Mouse (Mus musculus) liver, embryonic 12.5 days (tissue): ENCODE results near the gene Gm49673. TPM values are rescaled to one million over a fixed set of nuclear protein-coding genes. Genes with fewer than 3 reads are reported as not detected.
"Not testable (repeated sequence)": the region's sequence is repeated elsewhere in the genome, so short reads cannot be mapped to it uniquely, and the experiment has no call there.

ENCODE experiments used
- ATAC-seq: fragments of 200-750 bp; cut with Nextera tagmentation; 2 replicates; pipeline ENCODE4 v1.8.0; 2017; ENCODE audit warnings: moderate number of reproducible peaks, mild to moderate bottlenecking, moderate library complexity
- H3K27ac ChIP-seq: fragments of 300-500 bp; sonication (generic); 2 replicates; pipeline ENCODE4 v1.5.1; 2016; ENCODE audit warnings: mild to moderate bottlenecking
- H3K27me3 ChIP-seq: fragments of 300-500 bp; sonication (generic); replicated peaks from 2 replicates; pipeline ENCODE4 v1.6.1; 2016; ENCODE audit warnings: mild to moderate bottlenecking, moderate library complexity
- H3K36me3 ChIP-seq: fragments of 300-500 bp; sonication (generic); 2 replicates; pipeline ENCODE4 v1.6.1; 2016; ENCODE audit warnings: mild to moderate bottlenecking, moderate library complexity
- H3K4me1 ChIP-seq: fragments of 300-500 bp; sonication (generic); 2 replicates; pipeline ENCODE4 v1.6.1; 2016
- H3K4me2 ChIP-seq: fragments of 300-500 bp; sonication (generic); 2 replicates; pipeline ENCODE4 v1.6.1; 2016; ENCODE audit warnings: mild to moderate bottlenecking, moderate library complexity
- H3K4me3 ChIP-seq: fragments of 300-500 bp; sonication (generic); 2 replicates; pipeline ENCODE4 v1.5.1; 2016; ENCODE audit warnings: mild to moderate bottlenecking, moderate library complexity
- H3K9ac ChIP-seq: fragments of 300-500 bp; sonication (generic); 2 replicates; pipeline ENCODE4 v1.6.1; 2016; ENCODE audit warnings: mild to moderate bottlenecking, moderate library complexity
- H3K9me3 ChIP-seq: fragments of 300-500 bp; sonication (generic); replicated peaks from 2 replicates; pipeline ENCODE4 v1.6.1; 2016; ENCODE audit warnings: mild to moderate bottlenecking, moderate library complexity
- WGBS: fragments of 180-500 bp; shearing (Covaris S2); methylation state at CpG from one replicate; pipeline ENCODE4 v1.1.7; 2016; ENCODE audit not compliant: insufficient replicate concordance; 5-methylcytosine and 5-hydroxymethylcytosine counted together
- polyA plus RNA-seq: library from polyadenylated mRNA; unstranded; fragments of >200 nt; fragmentation: Nextera tagmentation; extraction: Ambion mirVana; gene quantifications from 2 replicates; pipeline ENCODE4 v1.2.1, GENCODE M21; 2016

Gm49673 gene
- polyA plus RNA-seq, 1 experiment from 2014 or later: not detected

DNA sequence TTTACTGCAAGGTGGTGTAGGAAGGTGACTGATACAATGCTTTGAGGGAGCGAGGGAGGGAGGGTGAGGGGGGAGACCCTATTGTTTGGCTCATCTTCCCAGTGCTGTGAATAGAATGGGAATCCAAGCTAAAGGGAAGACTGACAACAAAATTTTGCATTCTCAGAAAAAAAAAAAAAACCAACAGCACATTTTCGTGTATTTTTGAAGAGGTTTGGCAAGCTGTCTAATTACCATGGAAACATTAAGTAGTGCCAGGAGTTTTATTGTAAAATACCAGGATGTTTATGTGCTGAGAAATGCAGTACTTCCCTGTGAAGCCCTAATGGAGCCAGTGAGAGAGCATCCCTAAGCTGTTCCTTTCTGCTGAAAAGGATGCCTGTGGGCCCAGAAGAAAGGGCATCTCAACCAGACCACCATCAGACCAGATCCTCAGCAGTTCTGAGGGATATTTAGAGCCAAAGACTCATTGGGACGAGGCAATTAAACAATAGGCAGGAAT lies 90.9 kb downstream of the Gm49673 start:
- H3K9ac ChIP-seq, H3K9me3 ChIP-seq, H3K27ac ChIP-seq, H3K27me3 ChIP-seq, H3K36me3 ChIP-seq, H3K4me3 ChIP-seq, ATAC-seq, H3K4me1 ChIP-seq, H3K4me2 ChIP-seq: not testable (repeated sequence)
- 53% methylated on average over 2 of the region's 3 CpGs for WGBS

DNA sequence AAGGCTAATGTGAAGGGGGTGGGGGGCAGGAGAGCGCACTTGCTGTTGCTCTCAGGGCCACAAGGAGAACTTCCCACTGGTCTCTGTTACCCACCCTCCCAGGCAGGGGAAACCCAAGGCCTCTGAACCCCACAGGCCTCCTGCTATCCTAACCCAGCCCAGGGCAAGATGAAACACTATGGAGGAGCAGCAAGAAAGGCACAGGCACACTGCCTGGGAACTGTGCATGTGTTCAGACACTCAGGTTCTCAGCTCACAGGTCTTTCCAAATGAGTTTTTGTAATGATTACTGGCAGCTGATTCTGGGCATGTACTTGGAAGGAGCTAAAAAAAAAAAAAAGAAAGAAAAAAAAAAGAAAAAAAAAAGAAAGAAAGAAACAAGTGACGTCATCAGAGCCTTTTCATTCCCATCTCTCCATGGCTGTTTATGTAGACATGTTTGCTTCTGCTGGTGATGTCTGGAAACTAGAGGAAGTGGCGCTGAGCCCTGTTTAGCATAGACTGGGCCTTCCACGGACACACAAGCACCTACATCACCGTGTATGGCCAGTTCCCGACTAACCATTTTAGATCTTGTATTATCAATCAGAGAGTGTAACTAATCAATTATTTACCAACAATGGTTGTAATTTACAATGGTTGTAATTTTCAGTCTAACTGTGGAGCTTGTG lies 91.5 kb downstream of the Gm49673 start:
- 67% methylated on average over 5 of the region's 6 CpGs for WGBS
- H3K4me3 ChIP-seq, H3K27me3 ChIP-seq, H3K9ac ChIP-seq, H3K9me3 ChIP-seq, H3K36me3 ChIP-seq, ATAC-seq, H3K27ac ChIP-seq, H3K4me1 ChIP-seq, H3K4me2 ChIP-seq: not testable (repeated sequence)

DNA sequence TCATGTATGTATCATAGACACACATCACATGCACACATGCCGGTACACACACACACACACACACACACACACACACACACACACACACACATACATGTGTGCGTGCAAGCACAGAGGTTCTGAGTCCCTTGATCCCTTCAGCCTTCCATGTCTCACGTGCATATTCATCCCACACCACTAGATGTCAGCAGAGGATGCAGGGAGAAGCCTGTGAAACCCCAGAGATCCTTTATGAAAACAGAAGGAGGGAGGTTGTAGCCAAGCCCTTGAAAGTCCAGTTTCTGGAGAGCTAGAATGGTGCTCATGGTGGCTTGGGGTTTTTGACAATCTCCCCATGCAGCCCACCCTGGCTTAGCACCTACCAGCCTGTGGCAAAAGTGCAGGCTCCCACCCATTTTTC lies 96.3 kb downstream of the Gm49673 start:
- not testable (repeated sequence) for H3K4me3 ChIP-seq, H3K4me2 ChIP-seq, H3K27me3 ChIP-seq, ATAC-seq, H3K36me3 ChIP-seq, H3K4me1 ChIP-seq, H3K9me3 ChIP-seq, H3K9ac ChIP-seq, H3K27ac ChIP-seq
- 36% methylated on average over 3 of the region's 3 CpGs for WGBS

DNA sequence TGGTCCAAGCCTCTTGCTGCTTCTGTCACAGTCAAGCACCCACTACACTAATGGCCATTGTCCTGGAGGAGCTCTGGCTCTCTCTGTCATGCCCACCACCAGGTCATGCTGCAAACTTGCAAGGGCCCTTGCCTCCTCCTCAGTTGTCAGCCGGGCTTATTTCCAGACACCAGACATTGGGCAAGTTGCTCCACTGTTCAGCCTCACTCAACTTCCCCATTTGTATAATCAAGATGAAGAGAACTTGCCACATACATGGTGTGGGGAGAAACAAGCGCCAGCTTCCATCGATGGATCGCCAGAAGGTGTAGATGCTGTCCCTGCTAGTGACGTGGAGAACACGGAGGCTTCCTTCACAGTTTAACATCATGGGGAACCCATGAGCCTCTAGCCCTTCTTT lies 97.4 kb downstream of the Gm49673 start:
- not testable (repeated sequence) for H3K27me3 ChIP-seq, H3K9ac ChIP-seq, H3K36me3 ChIP-seq, H3K4me1 ChIP-seq, H3K27ac ChIP-seq, ATAC-seq, H3K9me3 ChIP-seq, H3K4me3 ChIP-seq, H3K4me2 ChIP-seq
- WGBS: 43% methylated on average over 5 of the region's 6 CpGs

DNA sequence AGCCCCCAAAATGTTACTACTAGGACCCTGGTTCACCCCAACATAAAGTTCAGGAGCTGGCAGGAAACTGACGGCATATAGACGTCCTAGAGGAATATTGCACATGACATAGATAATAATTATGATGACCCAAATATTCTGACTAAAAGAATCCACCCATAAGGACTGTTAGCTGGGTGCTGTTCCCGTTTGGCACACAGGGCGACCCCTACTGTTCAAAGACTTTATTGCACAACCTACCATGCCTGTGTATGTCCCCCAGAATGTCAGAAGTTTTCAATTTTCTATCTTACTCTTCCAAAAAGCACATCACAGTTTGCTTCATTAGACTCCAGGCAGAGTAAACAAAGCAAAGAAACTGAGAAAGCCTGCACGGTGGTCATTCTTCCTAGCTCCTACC lies 101.4 kb downstream of the Gm49673 start:
- H3K27ac ChIP-seq: not testable (repeated sequence)

DNA sequence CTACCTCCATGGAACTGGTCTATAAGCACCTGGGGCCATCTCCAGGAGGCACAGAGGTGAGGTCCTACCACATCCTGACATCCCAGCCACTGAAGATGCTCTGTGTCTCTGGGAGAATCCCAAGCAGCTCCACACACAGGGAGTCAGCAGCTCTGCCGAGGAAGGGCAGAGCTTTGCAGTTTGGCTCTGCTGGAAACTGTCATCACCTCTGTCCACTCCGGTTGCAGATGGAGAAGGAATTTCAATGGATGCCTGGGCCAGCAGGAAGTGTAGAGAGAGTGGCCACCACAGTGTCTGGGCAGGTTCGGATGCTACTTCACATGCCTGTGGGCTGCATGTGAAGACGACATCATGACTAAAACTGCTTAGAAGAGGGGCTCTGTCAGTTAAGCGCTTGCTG lies 106.4 kb downstream of the Gm49673 start:
- H3K4me3 ChIP-seq: not testable (repeated sequence)

More for the DNA sequence above, 101.4 kb downstream of the Gm49673 start:
- H3K4me1 ChIP-seq, H3K4me2 ChIP-seq, H3K27me3 ChIP-seq, H3K9ac ChIP-seq, H3K4me3 ChIP-seq, ATAC-seq, H3K9me3 ChIP-seq, H3K36me3 ChIP-seq: not testable (repeated sequence)
- 0% methylated on average over 2 of the region's 5 CpGs for WGBS

DNA sequence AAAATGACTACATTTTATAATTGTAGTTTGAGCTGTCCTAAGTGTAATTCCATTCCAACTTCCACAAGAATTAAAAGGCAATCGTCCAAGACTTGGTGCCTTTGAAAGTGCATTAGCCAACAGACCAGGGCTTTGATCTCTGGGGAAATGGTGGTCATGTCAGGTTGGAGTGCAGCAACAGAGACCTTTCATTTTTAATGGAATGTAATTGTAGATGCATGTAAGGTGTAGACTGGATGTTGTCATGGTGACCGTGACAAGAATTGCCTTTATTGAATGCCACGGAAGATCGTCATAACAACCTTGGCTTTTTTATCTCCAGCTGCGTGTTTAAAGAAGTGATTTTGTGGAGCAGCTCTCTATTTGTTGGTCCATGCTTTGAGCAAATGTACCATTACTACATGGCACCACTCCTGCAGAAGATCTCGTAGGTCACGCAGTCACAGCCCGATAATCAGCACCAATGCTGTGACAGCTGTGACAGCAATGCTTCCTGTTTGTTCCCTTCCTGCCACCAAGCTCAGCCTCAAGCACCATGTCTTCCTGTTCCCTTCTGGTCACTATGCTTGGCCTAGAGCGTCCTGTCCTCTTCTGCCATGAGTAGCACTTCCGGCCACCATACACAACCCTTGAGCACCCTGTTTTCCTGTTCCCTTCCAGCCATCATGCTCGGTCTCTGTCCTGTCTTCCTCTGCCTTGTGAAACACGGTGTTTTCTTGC lies 107.5 kb downstream of the Gm49673 start:
- WGBS: no CpG with 5 or more reads among the region's 12 CpGs
- not testable (repeated sequence) for H3K27me3 ChIP-seq, H3K4me3 ChIP-seq, H3K9ac ChIP-seq, H3K36me3 ChIP-seq, H3K4me2 ChIP-seq, ATAC-seq, H3K9me3 ChIP-seq, H3K27ac ChIP-seq, H3K4me1 ChIP-seq

More for the DNA sequence above, 106.4 kb downstream of the Gm49673 start:
- H3K9me3 ChIP-seq, H3K27ac ChIP-seq, H3K4me1 ChIP-seq, H3K9ac ChIP-seq, H3K4me2 ChIP-seq, H3K36me3 ChIP-seq, ATAC-seq, H3K27me3 ChIP-seq: not testable (repeated sequence)
- no CpG with 5 or more reads among the region's 5 CpGs for WGBS

DNA sequence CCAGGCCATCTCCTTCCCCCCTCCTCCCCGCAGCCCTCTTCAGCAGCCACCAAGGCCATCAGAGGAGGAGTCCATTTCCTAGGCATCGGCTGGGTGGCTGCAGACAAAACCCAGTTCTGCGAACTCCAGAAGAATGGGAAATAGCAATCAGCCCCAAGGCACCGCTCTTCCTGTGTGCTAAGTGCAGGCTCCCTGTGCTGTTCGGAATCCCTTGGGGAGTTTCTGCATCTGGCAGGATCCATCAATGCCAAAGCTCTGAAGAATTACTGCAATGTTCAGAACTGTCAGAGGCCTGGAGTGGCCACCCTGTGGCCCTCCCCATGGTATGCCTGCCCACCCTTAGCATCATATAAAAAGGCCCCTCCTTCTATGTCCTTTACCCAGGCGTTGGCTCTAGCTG lies 110.6 kb downstream of the Gm49673 start:
- 63% methylated on average over 4 of the region's 6 CpGs for WGBS
- not testable (repeated sequence) for H3K4me2 ChIP-seq, H3K4me3 ChIP-seq, H3K4me1 ChIP-seq, H3K36me3 ChIP-seq, H3K9ac ChIP-seq, H3K27ac ChIP-seq, H3K9me3 ChIP-seq, ATAC-seq, H3K27me3 ChIP-seq

Other genes starting within 250 kb of the Gm49673 start
- gene Tagap, start 221.8 kb downstream of the Gm49673 start, polyA plus RNA-seq: 0.73 and 1.1 TPM in 2 replicates
- gene Rsph3a, start 202.2 kb downstream of the Gm49673 start, polyA plus RNA-seq: 23.0 and 26.0 TPM in 2 replicates
- 16.6 and 17.0 TPM in 2 replicates for gene Rnaset2a, start 309 bp upstream of the Gm49673 start, polyA plus RNA-seq
- gene Fgfr1op, start 17.7 kb upstream of the Gm49673 start, polyA plus RNA-seq: 18.2 and 18.8 TPM in 2 replicates
- 0.22 TPM in 1 of 2 replicates, not detected in the other for gene Ccr6, start 88.3 kb upstream of the Gm49673 start, polyA plus RNA-seq
- 102 and 104 TPM in 2 replicates for gene Mpc1, start 135.1 kb upstream of the Gm49673 start, polyA plus RNA-seq
- 64.0 and 64.8 TPM in 2 replicates for gene Sft2d1, start 163.3 kb upstream of the Gm49673 start, polyA plus RNA-seq
- gene Prr18, start 189.7 kb upstream of the Gm49673 start, polyA plus RNA-seq: 0.04 and 0.12 TPM in 2 replicates
- 0.08 and 0.15 TPM in 2 replicates for gene T2, start 208.2 kb upstream of the Gm49673 start, polyA plus RNA-seq